Mouse (Mus musculus): ENCODE results near the gene Faap20.

The Faap20 gene

DNA sequence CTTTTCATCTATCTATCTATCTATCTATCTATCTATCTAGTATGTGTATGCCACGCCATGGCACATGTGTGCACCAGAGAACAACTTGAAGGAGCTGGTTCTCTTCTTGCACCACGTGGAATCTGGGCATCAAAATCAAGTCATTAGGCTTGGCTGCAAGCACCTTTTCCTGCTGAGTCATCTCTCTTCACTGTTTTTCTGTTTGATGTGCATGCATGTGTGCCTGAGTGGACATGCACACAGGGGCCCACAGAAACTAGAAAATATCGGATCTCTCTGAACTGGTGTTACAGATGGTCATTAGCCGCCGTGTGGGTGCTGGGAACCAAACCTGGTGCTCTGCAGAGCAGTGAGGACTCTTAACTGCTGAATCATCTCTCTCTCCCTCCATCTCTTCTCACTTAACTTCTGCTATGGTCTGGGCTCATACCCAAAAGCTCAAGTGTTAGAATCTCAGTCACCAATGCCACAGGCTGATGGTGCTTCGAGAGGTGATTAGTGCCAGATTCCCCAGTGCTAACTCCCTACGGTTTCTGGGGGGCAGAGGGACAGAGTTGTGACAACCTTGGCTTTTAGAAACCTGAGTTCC, 55.0 kb downstream of the Faap20 start:
- H3K4me1 ChIP-seq (replicated peaks; ENCODE audit: low read depth, low read length): peaks cover 52% of the 10 kb centered on the region
- 0 out of 2 replicates have a peak, but pooled peaks cover 4% of the 10 kb centered on the region for H3K27me3 ChIP-seq (ENCODE audit: insufficient read depth, low read length)
- TF ChIP-seq POU5F1 (IDR thresholded peaks at IDR 0.05; ENCODE audit: borderline replicate concordance, low read length) (no peak), NANOG (IDR thresholded peaks at IDR 0.05; ENCODE audit: borderline replicate concordance, low read length) (no peak), CTCF (conservative IDR thresholded peaks at IDR 0.05; ENCODE audit: low read length) (no peak)
- no peak overlapping the region for H3K4me3 ChIP-seq (replicated peaks; ENCODE audit: low read length)
- H3K9me3 ChIP-seq (ENCODE audit: low read length): no peaks in the 10 kb centered on the region
- H3K36me3 ChIP-seq (ENCODE audit: insufficient read depth, low read length): no peaks in the 10 kb centered on the region

GRCm38 (mm10) chr4:155305531-155306031, 56.0 kb downstream of the Faap20 start:
- no peak overlapping the region for H3K4me3 ChIP-seq (replicated peaks; ENCODE audit: low read length)
- 0 out of 2 replicates have a peak, but pooled peaks cover 4% of the 10 kb centered on the region for H3K27me3 ChIP-seq (ENCODE audit: insufficient read depth, low read length)
- H3K4me1 ChIP-seq (replicated peaks; ENCODE audit: low read depth, low read length): peaks cover 45% of the 10 kb centered on the region

More at GRCm38 (mm10) chr4:155305531-155306031, 56.0 kb downstream of the Faap20 start:
- TF ChIP-seq POU5F1 (IDR thresholded peaks at IDR 0.05; ENCODE audit: borderline replicate concordance, low read length) (no peak), CTCF (conservative IDR thresholded peaks at IDR 0.05; ENCODE audit: low read length) (no peak), NANOG (IDR thresholded peaks at IDR 0.05; ENCODE audit: borderline replicate concordance, low read length) (no peak)
- no peaks in the 10 kb centered on the region for H3K9me3 ChIP-seq (ENCODE audit: low read length)
- H3K36me3 ChIP-seq (ENCODE audit: insufficient read depth, low read length): no peaks in the 10 kb centered on the region

Data from E14TG2a.4 (cell line).